Mouse (Mus musculus): Measurements from ENCODE around the gene Atp10a. TPM values are rescaled to one million over a fixed set of nuclear protein-coding genes. Genes with fewer than 3 reads are reported as not detected.
"Not testable (repeated sequence)": the region's sequence is repeated elsewhere in the genome, so short reads cannot be mapped to it uniquely, and the experiment has no call there.

Gene Atp10a
- polyA plus RNA-seq, 1 experiment from 2014 or later = 2.4 TPM

- 94% methylated on average over 32 of the region's 32 CpGs for WGBS
- not testable (repeated sequence) for H3K4me3 ChIP-seq; H3K27ac ChIP-seq (replicated peaks); H3K9ac ChIP-seq (replicated peaks); H3K36me3 ChIP-seq; H3K4me2 ChIP-seq (replicated peaks); H3K4me1 ChIP-seq; H3K27me3 ChIP-seq; H3K9me3 ChIP-seq
- peak; percentile 66; the same call in 1 of the 2 replicates for ATAC-seq (ENCODE audit: low FRiP score, low read depth)
Observed at GRCm38 (mm10) chr7:58836855-58837606, 181.1 kb downstream of the Atp10a start.

- 77% methylated on average over 2 of the region's 2 CpGs for WGBS
- ATAC-seq (ENCODE audit: low FRiP score, low read depth) = no peak
- Histone ChIP-seq H3K36me3 (no peaks in the 10 kb centered on the region), H3K4me1 (peaks cover 21% of the 10 kb centered on the region), H3K9ac (replicated peaks) (no peak overlapping the region), H3K4me2 (replicated peaks) (no peak overlapping the region), H3K27me3 (no peaks in the 10 kb centered on the region), H3K4me3 (no peak overlapping the region), H3K27ac (replicated peaks) (no peak overlapping the region), H3K9me3 (no peaks in the 10 kb centered on the region)
Observed at GRCm38 (mm10) chr7:58840367-58840766, 184.4 kb downstream of the Atp10a start.

GRCm38 (mm10) chr7:58841066-58841465 lies 185.1 kb downstream of the Atp10a start:
- no peak overlapping the region for H3K9ac ChIP-seq (replicated peaks)
- no peak overlapping the region for H3K4me3 ChIP-seq
- no peaks in the 10 kb centered on the region for H3K27me3 ChIP-seq
- no peaks in the 10 kb centered on the region for H3K9me3 ChIP-seq
- H3K4me2 ChIP-seq (replicated peaks) = no peak overlapping the region
- H3K27ac ChIP-seq (replicated peaks) = no peak overlapping the region
- WGBS = 93% methylated on average over 1 of the region's 1 CpGs
- no peaks in the 10 kb centered on the region for H3K36me3 ChIP-seq
- ATAC-seq (ENCODE audit: low FRiP score, low read depth) = no peak
- H3K4me1 ChIP-seq = peaks cover 21% of the 10 kb centered on the region

GRCm38 (mm10) chr7:58842818-58843217 lies 186.9 kb downstream of the Atp10a start:
- no peak overlapping the region for H3K4me2 ChIP-seq (replicated peaks)
- WGBS = 62% methylated on average over 3 of the region's 3 CpGs
- no peaks in the 10 kb centered on the region for H3K36me3 ChIP-seq
- H3K9ac ChIP-seq (replicated peaks) = no peak overlapping the region
- H3K4me1 ChIP-seq = peaks cover 21% of the 10 kb centered on the region
- no peak for ATAC-seq (ENCODE audit: low FRiP score, low read depth)
- H3K9me3 ChIP-seq = no peaks in the 10 kb centered on the region
- H3K4me3 ChIP-seq = no peak overlapping the region
- H3K27me3 ChIP-seq = no peaks in the 10 kb centered on the region
- H3K27ac ChIP-seq (replicated peaks) = peak overlapping the region; percentile 56

- H3K4me3 ChIP-seq = no peak overlapping the region
Observed at GRCm38 (mm10) chr7:58843767-58844445, 187.9 kb downstream of the Atp10a start.

GRCm38 (mm10) chr7:58844449-58844848 lies 188.5 kb downstream of the Atp10a start:
- H3K36me3 ChIP-seq = no peaks in the 10 kb centered on the region
- no peaks in the 10 kb centered on the region for H3K9me3 ChIP-seq
- peak overlapping the region; percentile 90 for H3K27ac ChIP-seq (replicated peaks)
- ATAC-seq (ENCODE audit: low FRiP score, low read depth) = peak; percentile 55
- H3K4me3 ChIP-seq = no peak overlapping the region
- H3K27me3 ChIP-seq = no peaks in the 10 kb centered on the region
- no peak overlapping the region for H3K9ac ChIP-seq (replicated peaks)
- H3K4me1 ChIP-seq = peaks cover 21% of the 10 kb centered on the region
- H3K4me2 ChIP-seq (replicated peaks) = peak overlapping the region; percentile 39
- 30% methylated on average over 4 of the region's 4 CpGs for WGBS

More at GRCm38 (mm10) chr7:58843767-58844445, 187.9 kb downstream of the Atp10a start:
- Histone ChIP-seq H3K9me3 (no peaks in the 10 kb centered on the region), H3K4me1 (peaks cover 21% of the 10 kb centered on the region), H3K4me2 (replicated peaks) (peak overlapping the region; percentile 39), H3K36me3 (no peaks in the 10 kb centered on the region), H3K27me3 (no peaks in the 10 kb centered on the region), H3K27ac (replicated peaks) (peak overlapping the region; percentile 90), H3K9ac (replicated peaks) (peak overlapping the region; percentile 34; the same call in 1 of the 2 replicates)
- peak; percentile 98 for ATAC-seq (ENCODE audit: low FRiP score, low read depth)
- WGBS = 2% methylated on average over 9 of the region's 9 CpGs

GRCm38 (mm10) chr7:58858921-58859320 lies 203.0 kb downstream of the Atp10a start:
- Histone ChIP-seq H3K36me3 (no peaks in the 10 kb centered on the region), H3K4me3 (no peak overlapping the region), H3K27me3 (no peaks in the 10 kb centered on the region), H3K9me3 (no peaks in the 10 kb centered on the region), H3K27ac (replicated peaks) (no peak overlapping the region), H3K4me1 (no peaks in the 10 kb centered on the region), H3K4me2 (replicated peaks) (no peak overlapping the region), H3K9ac (replicated peaks) (no peak overlapping the region)
- 93% methylated on average over 4 of the region's 4 CpGs for WGBS
- no peak for ATAC-seq (ENCODE audit: low FRiP score, low read depth)

- 92% methylated on average over 3 of the region's 3 CpGs for WGBS
- no peak for ATAC-seq (ENCODE audit: low FRiP score, low read depth)
Observed at GRCm38 (mm10) chr7:58863174-58863573, 207.2 kb downstream of the Atp10a start.

GRCm38 (mm10) chr7:58866865-58867614 lies 211.1 kb downstream of the Atp10a start:
- peak; percentile 81 for ATAC-seq (ENCODE audit: low FRiP score, low read depth)
- no peak overlapping the region for H3K4me2 ChIP-seq (replicated peaks)
- H3K27me3 ChIP-seq = no peaks in the 10 kb centered on the region
- no peak overlapping the region for H3K9ac ChIP-seq (replicated peaks)
- peaks cover 3% of the 10 kb centered on the region; the same call in 1 of the 2 replicates for H3K4me1 ChIP-seq
- 25% methylated on average over 4 of the region's 4 CpGs for WGBS
- H3K27ac ChIP-seq (replicated peaks) = no peak overlapping the region
- H3K4me3 ChIP-seq = no peak overlapping the region
- H3K36me3 ChIP-seq = no peaks in the 10 kb centered on the region
- H3K9me3 ChIP-seq = no peaks in the 10 kb centered on the region

More at GRCm38 (mm10) chr7:58863174-58863573, 207.2 kb downstream of the Atp10a start:
- H3K4me2 ChIP-seq (replicated peaks) = no peak overlapping the region
- peaks cover 3% of the 10 kb centered on the region; the same call in 1 of the 2 replicates for H3K4me1 ChIP-seq
- H3K27ac ChIP-seq (replicated peaks) = no peak overlapping the region
- no peaks in the 10 kb centered on the region for H3K36me3 ChIP-seq
- no peak overlapping the region for H3K9ac ChIP-seq (replicated peaks)
- no peak overlapping the region for H3K4me3 ChIP-seq
- no peaks in the 10 kb centered on the region for H3K9me3 ChIP-seq
- H3K27me3 ChIP-seq = no peaks in the 10 kb centered on the region

- no peak overlapping the region for H3K27ac ChIP-seq (replicated peaks)
- WGBS = 60% methylated on average over 1 of the region's 1 CpGs
- no peak for ATAC-seq (ENCODE audit: low FRiP score, low read depth)
Observed at GRCm38 (mm10) chr7:58870661-58871060, 214.7 kb downstream of the Atp10a start.

GRCm38 (mm10) chr7:58873676-58874075 lies 217.7 kb downstream of the Atp10a start:
- no peak overlapping the region for H3K27ac ChIP-seq (replicated peaks)
- WGBS = 88% methylated on average over 1 of the region's 1 CpGs
- no peak overlapping the region for H3K4me2 ChIP-seq (replicated peaks)
- no peaks in the 10 kb centered on the region for H3K36me3 ChIP-seq
- H3K4me3 ChIP-seq = no peak overlapping the region
- no peaks in the 10 kb centered on the region for H3K9me3 ChIP-seq
- no peak overlapping the region for H3K9ac ChIP-seq (replicated peaks)
- H3K27me3 ChIP-seq = no peaks in the 10 kb centered on the region
- no peak for ATAC-seq (ENCODE audit: low FRiP score, low read depth)
- H3K4me1 ChIP-seq = no peaks in the 10 kb centered on the region

More at GRCm38 (mm10) chr7:58870661-58871060, 214.7 kb downstream of the Atp10a start:
- Histone ChIP-seq H3K4me1 (peaks cover 3% of the 10 kb centered on the region; the same call in 1 of the 2 replicates), H3K9ac (replicated peaks) (no peak overlapping the region), H3K36me3 (no peaks in the 10 kb centered on the region), H3K4me2 (replicated peaks) (no peak overlapping the region), H3K27me3 (no peaks in the 10 kb centered on the region), H3K9me3 (no peaks in the 10 kb centered on the region), H3K4me3 (no peak overlapping the region)
